Comparison of ENCODE assay signal across 19 mouse cellular contexts in the genomic region with DNA sequence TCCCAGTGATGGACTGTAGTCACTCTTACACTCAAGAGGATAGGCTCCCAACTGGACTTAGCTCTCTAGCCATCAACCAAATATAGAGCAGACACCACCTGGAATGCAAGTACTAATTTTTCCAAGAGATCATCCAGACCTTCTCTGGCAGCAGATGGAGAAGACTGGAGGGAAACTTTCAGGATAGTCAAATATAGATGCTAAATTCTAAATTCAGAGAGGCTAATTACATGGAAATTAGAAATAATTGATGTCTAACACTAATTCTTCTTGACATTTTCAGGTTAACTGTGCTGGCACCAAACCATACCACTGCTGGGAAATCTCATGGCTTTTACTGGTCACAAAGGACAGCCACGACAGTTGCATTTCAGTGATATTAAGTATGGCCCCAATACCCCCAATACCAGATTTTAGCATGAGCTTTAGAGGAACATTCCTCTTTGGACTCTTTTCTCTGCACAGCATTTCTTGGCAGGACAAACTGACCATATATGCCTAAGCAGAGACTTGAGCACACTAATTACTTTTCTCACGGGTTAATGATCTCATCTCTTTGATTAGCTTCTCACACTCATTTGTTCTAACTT.
DNase-seq lines count a peak whose midpoint lies in the region; ATAC-seq lines count a peak whose summit lies in the region.
"Had no signal": no experiment of that assay in that cellular context is flagged by ENCODE, and none has a peak within 500 bp of the region (broad histone marks: within the 10 kb centered on the region; RNA-seq: fewer than 3 reads in every experiment).

No protein-coding gene starts in this region.

- 0 out of 2 replicates have a peak, but pooled peaks have one; percentile 40 for ATAC-seq in cerebellum, adult (ENCODE audit: insufficient number of reproducible peaks, low FRiP score, low TSS enrichment)
- ATAC-seq: forebrain, embryonic 14.5 days; forebrain, postnatal 0 days; hindbrain, embryonic 16.5 days; intestine, embryonic 15.5 days; Patski had no signal

- DNase-seq in cerebellum, adult 8-10 months: no peak
- peak; percentile 44 to 55 for DNase-seq in cerebellum, postnatal 14 days
- no peak for DNase-seq in cerebellum, adult 18-20 months
- peak; percentile 68 for DNase-seq in retina, embryonic 14.5 days (ENCODE audit: low spot score)
- DNase-seq in left cerebral cortex, adult 11 months (ENCODE audit: low spot score): no peak
- DNase-seq: adrenal gland, postnatal 10 days; adrenal gland, postnatal 36 days; forebrain, postnatal 0 days; gastrocnemius, adult 2 months; gastrocnemius, postnatal 14 days; heart, adult 18-20 months; heart, postnatal 10 days; heart, postnatal 36 days; kidney, adult 11 months had no signal

Comparison
In these comparisons a context has a peak if more than half of its experiments do, and no peak if none do; other contexts are left out.
1. DNase-seq: peak in cerebellum, postnatal 14 days (2 of 2) and retina, embryonic 14.5 days (single experiment); none in cerebellum, adult 8-10 months (single experiment), cerebellum, adult 18-20 months (0 of 2) and left cerebral cortex, adult 11 months (single experiment).